ENCODE assay signal across 8 mouse cellular contexts in genomic region chr5:88734786-88735185, GRCm38 (mm10). TPM values are rescaled to one million over a fixed set of nuclear protein-coding genes. Genes with fewer than 3 reads are reported as not detected.
DNase-seq lines count a peak whose midpoint lies in the region; ATAC-seq lines count a peak whose summit lies in the region.

No protein-coding gene starts in this region.

- DNase-seq in adrenal gland, postnatal 25 days = peak; percentile 5
- DNase-seq in adrenal gland, adult (ENCODE audit: inconsistent age in 2 of 2, low spot score in 1 of 2) = no peak
- DNase-seq in A20 (ENCODE audit: low read depth, low spot score) = peak; percentile 57
- DNase-seq in urinary bladder, adult 18-20 months (ENCODE audit: low spot score in 2 of 2) = no peak
- no peak for DNase-seq in left cerebral cortex, adult 11 months (ENCODE audit: low spot score)
- no peak for DNase-seq in ovary, postnatal 10 days (ENCODE audit: low spot score)

- ATAC-seq in erythroid progenitor cell, adult 5-6 weeks (replicated peaks; ENCODE audit: low FRiP score, poor library complexity, severe bottlenecking) = peak; percentile 80
- peak; percentile 73 for ATAC-seq in megakaryocyte-erythroid progenitor cell, adult 5-6 weeks (replicated peaks; ENCODE audit: low FRiP score, low TSS enrichment, poor library complexity, severe bottlenecking)

RNA-seq across cellular contexts. Expression of gene Mob1b, which starts 14.1 kb away (rescaled TPM):
- 39.0 and 43.1 TPM in 2 replicates for total RNA-seq in adrenal gland, postnatal 25 days (2021)
- total RNA-seq in erythroid progenitor cell, adult 5-6 weeks (2015; ENCODE audit: low replicate concordance) = 28.1 and 57.8 TPM in 2 replicates
- 19.1 and 28.9 TPM in 2 replicates for total RNA-seq in erythroid progenitor cell, adult 5-6 weeks (2017; ENCODE audit: low replicate concordance)
- total RNA-seq in megakaryocyte-erythroid progenitor cell, adult 5-6 weeks (2014; fragmentation: Nextera tagmentation) = 31.0 and 39.9 TPM in 2 replicates
- 13.3 and 19.1 TPM in 2 replicates for total RNA-seq in megakaryocyte-erythroid progenitor cell, adult 5-6 weeks (2017)

RNA-seq across cellular contexts. Expression of gene Dck, which starts 30.0 kb away (rescaled TPM):
- 4.6 and 6.7 TPM in 2 replicates for total RNA-seq in adrenal gland, postnatal 25 days (2021)
- 222 and 280 TPM in 2 replicates for total RNA-seq in erythroid progenitor cell, adult 5-6 weeks (2015; ENCODE audit: low replicate concordance)
- 190 and 208 TPM in 2 replicates for total RNA-seq in erythroid progenitor cell, adult 5-6 weeks (2017; ENCODE audit: low replicate concordance)
- total RNA-seq in megakaryocyte-erythroid progenitor cell, adult 5-6 weeks (2014; fragmentation: Nextera tagmentation) = 65.7 and 85.7 TPM in 2 replicates
- 36.8 and 43.3 TPM in 2 replicates for total RNA-seq in megakaryocyte-erythroid progenitor cell, adult 5-6 weeks (2017)

RNA-seq across cellular contexts. Expression of gene Grsf1, which starts 58.8 kb away (rescaled TPM):
- total RNA-seq in adrenal gland, postnatal 25 days (2021) = 134 and 146 TPM in 2 replicates
- 18.4 and 21.4 TPM in 2 replicates for total RNA-seq in erythroid progenitor cell, adult 5-6 weeks (2015; ENCODE audit: low replicate concordance)
- 30.7 and 35.3 TPM in 2 replicates for total RNA-seq in erythroid progenitor cell, adult 5-6 weeks (2017; ENCODE audit: low replicate concordance)
- 65.0 and 69.2 TPM in 2 replicates for total RNA-seq in megakaryocyte-erythroid progenitor cell, adult 5-6 weeks (2014; fragmentation: Nextera tagmentation)
- 106 and 108 TPM in 2 replicates for total RNA-seq in megakaryocyte-erythroid progenitor cell, adult 5-6 weeks (2017)

Comparison
In these comparisons a context has a peak if more than half of its experiments do, and no peak if none do; other contexts are left out.
1. DNase-seq: peak in adrenal gland, postnatal 25 days (single experiment) and A20 (single experiment); none in adrenal gland, adult (0 of 2), urinary bladder, adult 18-20 months (0 of 2), left cerebral cortex, adult 11 months (single experiment) and ovary, postnatal 10 days (single experiment).